Mouse (Mus musculus) limb, embryonic 14.5 days (tissue): ENCODE data around the gene Ddx1. TPM values are rescaled to one million over a fixed set of nuclear protein-coding genes. Genes with fewer than 3 reads are reported as not detected.

Source experiments
- ATAC-seq: fragments of 200-750 bp; cut with Nextera tagmentation; 2 replicates; pipeline ENCODE4 v1.8.0; 2017; ENCODE audit warnings: low read depth, moderate number of reproducible peaks, moderate TSS enrichment; ENCODE audit not compliant: low FRiP score
- DNase-seq: peaks from one replicate; pipeline ENCODE4 v3.0.0-alpha.2; 2015; ENCODE audit warnings: low spot score
- H3K27ac ChIP-seq: fragments of 300-500 bp; sonication (generic); replicated peaks from 2 replicates; pipeline ENCODE4 v1.5.1; 2014; ENCODE audit warnings: low read depth, mild to moderate bottlenecking, low read length, moderate library complexity, mixed read lengths
- H3K27me3 ChIP-seq: fragments of 300-500 bp; sonication (generic); 2 replicates; pipeline ENCODE4 v1.6.1; 2014; ENCODE audit warnings: low read length, mixed read lengths; ENCODE audit not compliant: control insufficient read depth, insufficient read depth
- H3K36me3 ChIP-seq: fragments of 300-500 bp; sonication (generic); 2 replicates; pipeline ENCODE4 v1.6.1; 2014; ENCODE audit warnings: mild to moderate bottlenecking, low read length, moderate library complexity, mixed read lengths; ENCODE audit not compliant: control insufficient read depth, insufficient read depth
- H3K4me1 ChIP-seq: fragments of 300-500 bp; sonication (generic); 2 replicates; pipeline ENCODE4 v1.6.1; 2014; ENCODE audit warnings: antibody characterized with exemption, low read length, mixed read lengths; ENCODE audit not compliant: control insufficient read depth, insufficient read depth
- H3K4me2 ChIP-seq: fragments of 300-500 bp; sonication (generic); replicated peaks from 2 replicates; pipeline ENCODE4 v1.6.1; 2014; ENCODE audit warnings: low read depth, mild to moderate bottlenecking, low read length, moderate library complexity; ENCODE audit not compliant: severe bottlenecking
- H3K4me3 ChIP-seq: fragments of 300-500 bp; sonication (generic); replicated peaks from 2 replicates; pipeline ENCODE4 v1.5.1; 2014; ENCODE audit warnings: low read length
- H3K9ac ChIP-seq: fragments of 300-500 bp; sonication (generic); 2 replicates; pipeline ENCODE4 v1.6.1; 2014; ENCODE audit warnings: mild to moderate bottlenecking, low read depth, low read length, moderate library complexity; ENCODE audit not compliant: severe bottlenecking
- H3K9me3 ChIP-seq: fragments of 300-500 bp; sonication (generic); 2 replicates; pipeline ENCODE4 v1.6.1; 2016; ENCODE audit warnings: low read length; ENCODE audit not compliant: control insufficient read depth
- POLR2A ChIP-seq: fragments of 200-500 bp; IDR thresholded peaks from 2 replicates; pipeline ENCODE4 v1.8.0; 2012; ENCODE audit warnings: inconsistent platforms, mild to moderate bottlenecking, moderate library complexity, borderline replicate concordance; ENCODE audit not compliant: insufficient read depth, insufficient read length; ENCODE audit errors: extremely low read depth
- WGBS: fragments of 180-500 bp; shearing (Covaris S2); extraction: QIAGEN DNeasy Blood & Tissue Kit; methylation state at CpG from one replicate; pipeline ENCODE4 v1.1.7; 2014; 5-methylcytosine and 5-hydroxymethylcytosine counted together
- polyA plus RNA-seq, 2 experiments: library from polyadenylated mRNA; depleted of rRNA in 1 of 2; stranded (reverse) in 1 of 2; unstranded in 1 of 2; fragments of >200 nt; fragmentation: Nextera tagmentation in 1 of 2; extraction: Ambion mirVana in 1 of 2; gene quantifications; 2 replicates each; pipeline versions ENCODE4 v1.2.1 to v1.2.3; 2012 to 2014

The Ddx1 gene
- polyA plus RNA-seq, 2 experiments: 62.8 to 145 TPM

- no peaks in the 10 kb centered on the region for H3K36me3 ChIP-seq
- 5% methylated on average over 2 of the region's 2 CpGs for WGBS
- no peak overlapping the region for H3K27ac ChIP-seq
- no peaks in the 10 kb centered on the region for H3K9me3 ChIP-seq
- TF ChIP-seq POLR2A: no peak
- no peak for ATAC-seq
- no peak overlapping the region for H3K4me2 ChIP-seq
- H3K27me3 ChIP-seq: no peaks in the 10 kb centered on the region
- DNase-seq: no peak
- no peak overlapping the region for H3K4me3 ChIP-seq
- peaks cover 40% of the 10 kb centered on the region for H3K4me1 ChIP-seq
- H3K9ac ChIP-seq: no peak overlapping the region
Measured at GRCm38 (mm10) chr12:13176136-13176535, 72.9 kb downstream of the Ddx1 start.

DNA sequence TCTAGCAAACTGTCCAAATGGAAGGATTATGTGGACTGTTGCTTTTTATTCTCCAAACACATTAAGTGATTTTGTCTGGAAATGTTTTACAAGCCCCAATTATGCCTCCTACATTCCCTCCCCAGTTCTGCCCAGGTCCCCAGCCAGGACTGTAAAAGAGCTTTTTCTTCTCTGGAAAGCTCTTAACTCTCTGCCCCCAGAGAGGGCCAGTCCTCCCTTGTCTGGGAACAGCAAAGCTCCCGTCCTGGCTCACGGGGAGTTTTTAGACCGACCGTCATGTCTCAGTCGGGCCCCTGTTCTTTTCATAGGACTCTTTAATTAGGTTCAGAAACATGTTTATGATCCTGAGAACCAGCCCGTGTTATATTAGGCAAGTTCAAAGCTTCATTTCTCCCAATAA is 75.0 kb downstream of the Ddx1 start:
- no peak overlapping the region for H3K4me3 ChIP-seq
- H3K4me1 ChIP-seq: peaks cover 34% of the 10 kb centered on the region
- no peak for TF ChIP-seq POLR2A
- no peaks in the 10 kb centered on the region for H3K36me3 ChIP-seq
- 0 out of 2 replicates have a peak overlapping the region, but pooled peaks have one; percentile 5 for H3K4me2 ChIP-seq
- no peak overlapping the region for H3K9ac ChIP-seq
- no peaks in the 10 kb centered on the region for H3K9me3 ChIP-seq
- peak; percentile 55 for DNase-seq
- no peak overlapping the region; the same call in 1 of the 2 replicates for H3K27ac ChIP-seq
- H3K27me3 ChIP-seq: no peaks in the 10 kb centered on the region
- peak; percentile 56; the same call in 1 of the 2 replicates for ATAC-seq
- 6% methylated on average over 6 of the region's 6 CpGs for WGBS

GRCm38 (mm10) chr12:13168073-13168472 is 80.9 kb downstream of the Ddx1 start:
- Histone ChIP-seq H3K4me1 (peaks cover under 1% of the 10 kb centered on the region; the same call in 1 of the 2 replicates), H3K9ac (no peak overlapping the region), H3K4me3 (no peak overlapping the region), H3K9me3 (no peaks in the 10 kb centered on the region), H3K27ac (no peak overlapping the region), H3K4me2 (no peak overlapping the region), H3K36me3 (no peaks in the 10 kb centered on the region), H3K27me3 (no peaks in the 10 kb centered on the region)
- TF ChIP-seq POLR2A: no peak
- ATAC-seq (no peak), DNase-seq (no peak)
- 75% methylated on average over 1 of the region's 1 CpGs for WGBS

GRCm38 (mm10) chr12:13167116-13167515 is 81.9 kb downstream of the Ddx1 start:
- WGBS: 75% methylated on average over 5 of the region's 5 CpGs
- no peak for DNase-seq
- Histone ChIP-seq H3K27ac (no peak overlapping the region), H3K9ac (no peak overlapping the region), H3K36me3 (no peaks in the 10 kb centered on the region), H3K4me2 (no peak overlapping the region), H3K9me3 (no peaks in the 10 kb centered on the region), H3K4me3 (no peak overlapping the region), H3K4me1 (no peaks in the 10 kb centered on the region), H3K27me3 (no peaks in the 10 kb centered on the region)
- no peak for ATAC-seq
- no peak for TF ChIP-seq POLR2A

Other genes with a start within 250 kb of the Ddx1 start
- 21.1 and 23.6 TPM in 2 replicates for gene Nbas, start 19.9 kb upstream of the Ddx1 start, polyA plus RNA-seq (2012; rRNA removed)
- gene Nbas, start 19.9 kb upstream of the Ddx1 start, polyA plus RNA-seq (2014; fragmentation: Nextera tagmentation; extraction: Ambion mirVana): 18.9 and 19.0 TPM in 2 replicates